Mouse (Mus musculus): ENCODE measurements around the gene Plekhg1. TPM values are rescaled to one million over a fixed set of nuclear protein-coding genes. Genes with fewer than 3 reads are reported as not detected.

Plekhg1 gene
- total and polyA plus RNA-seq, 2 experiments from 2014 or later = 6.8 to 14.8 TPM

GRCm38 (mm10) chr10:3920368-3921152 lies 180.4 kb downstream of the Plekhg1 start:
- ATAC-seq = peak; percentile 63; the same call in 1 of the 2 replicates
- no peaks in the 10 kb centered on the region for H3K9me3 ChIP-seq (ENCODE audit: low read length)

GRCm38 (mm10) chr10:3928008-3928545 lies 187.9 kb downstream of the Plekhg1 start:
- WGBS = 87% methylated on average over 4 of the region's 4 CpGs
- no peak overlapping the region for H3K4me2 ChIP-seq (ENCODE audit: low read depth, low read length)
- TF ChIP-seq CTCF (IDR thresholded peaks at IDR 0.05; ENCODE audit: low read depth) = no peak

More at GRCm38 (mm10) chr10:3920368-3921152, 180.4 kb downstream of the Plekhg1 start:
- Histone ChIP-seq H3K27ac (no peak overlapping the region), H3K4me1 (ENCODE audit: insufficient read depth, low read length) (no peaks in the 10 kb centered on the region), H3K36me3 (ENCODE audit: insufficient read depth, low read length) (no peaks in the 10 kb centered on the region), H3K27me3 (ENCODE audit: insufficient read depth, low read length) (no peaks in the 10 kb centered on the region), H3K4me2 (ENCODE audit: low read depth, low read length) (no peak overlapping the region), H3K4me3 (ENCODE audit: low read length) (no peak overlapping the region), H3K9ac (replicated peaks; ENCODE audit: low read length) (no peak overlapping the region)
- no peak for TF ChIP-seq CTCF (IDR thresholded peaks at IDR 0.05; ENCODE audit: low read depth)
- 57% methylated on average over 20 of the region's 20 CpGs for WGBS
- peak; percentile 53 for DNase-seq (ENCODE audit: low spot score)

GRCm38 (mm10) chr10:3931831-3932230 lies 191.7 kb downstream of the Plekhg1 start:
- Histone ChIP-seq H3K9ac (replicated peaks; ENCODE audit: low read length) (no peak overlapping the region), H3K4me2 (ENCODE audit: low read depth, low read length) (no peak overlapping the region), H3K4me1 (ENCODE audit: insufficient read depth, low read length) (no peaks in the 10 kb centered on the region), H3K4me3 (ENCODE audit: low read length) (no peak overlapping the region), H3K27me3 (ENCODE audit: insufficient read depth, low read length) (no peaks in the 10 kb centered on the region), H3K27ac (no peak overlapping the region), H3K36me3 (ENCODE audit: insufficient read depth, low read length) (no peaks in the 10 kb centered on the region), H3K9me3 (ENCODE audit: low read length) (no peaks in the 10 kb centered on the region)
- ATAC-seq = no peak
- no peak for DNase-seq (ENCODE audit: low spot score)
- no peak for TF ChIP-seq CTCF (IDR thresholded peaks at IDR 0.05; ENCODE audit: low read depth)

More at GRCm38 (mm10) chr10:3928008-3928545, 187.9 kb downstream of the Plekhg1 start:
- no peaks in the 10 kb centered on the region for H3K36me3 ChIP-seq (ENCODE audit: insufficient read depth, low read length)
- no peaks in the 10 kb centered on the region for H3K4me1 ChIP-seq (ENCODE audit: insufficient read depth, low read length)
- ATAC-seq (no peak), DNase-seq (ENCODE audit: low spot score) (no peak)
- no peak overlapping the region for H3K9ac ChIP-seq (replicated peaks; ENCODE audit: low read length)
- H3K27ac ChIP-seq = no peak overlapping the region
- H3K27me3 ChIP-seq (ENCODE audit: insufficient read depth, low read length) = no peaks in the 10 kb centered on the region
- H3K4me3 ChIP-seq (ENCODE audit: low read length) = no peak overlapping the region
- no peaks in the 10 kb centered on the region for H3K9me3 ChIP-seq (ENCODE audit: low read length)

GRCm38 (mm10) chr10:3933311-3933940 lies 193.3 kb downstream of the Plekhg1 start:
- Histone ChIP-seq H3K4me1 (ENCODE audit: insufficient read depth, low read length) (no peaks in the 10 kb centered on the region), H3K9me3 (ENCODE audit: low read length) (no peaks in the 10 kb centered on the region), H3K27me3 (ENCODE audit: insufficient read depth, low read length) (no peaks in the 10 kb centered on the region), H3K27ac (no peak overlapping the region), H3K9ac (replicated peaks; ENCODE audit: low read length) (no peak overlapping the region), H3K4me2 (ENCODE audit: low read depth, low read length) (no peak overlapping the region), H3K36me3 (ENCODE audit: insufficient read depth, low read length) (no peaks in the 10 kb centered on the region), H3K4me3 (ENCODE audit: low read length) (no peak overlapping the region)
- DNase-seq (ENCODE audit: low spot score) (no peak), ATAC-seq (no peak)
- 88% methylated on average over 12 of the region's 12 CpGs for WGBS
- TF ChIP-seq CTCF (IDR thresholded peaks at IDR 0.05; ENCODE audit: low read depth) = no peak

- no peaks in the 10 kb centered on the region for H3K27me3 ChIP-seq (ENCODE audit: insufficient read depth, low read length)
- DNase-seq (ENCODE audit: low spot score) = no peak
- no peak overlapping the region for H3K27ac ChIP-seq
- no peak for ATAC-seq
- H3K4me3 ChIP-seq (ENCODE audit: low read length) = no peak overlapping the region
- no peak overlapping the region for H3K9ac ChIP-seq (replicated peaks; ENCODE audit: low read length)
- no peaks in the 10 kb centered on the region; the same call in 1 of the 2 replicates for H3K36me3 ChIP-seq (ENCODE audit: insufficient read depth, low read length)
- no peaks in the 10 kb centered on the region for H3K4me1 ChIP-seq (ENCODE audit: insufficient read depth, low read length)
- no peaks in the 10 kb centered on the region for H3K9me3 ChIP-seq (ENCODE audit: low read length)
- H3K4me2 ChIP-seq (ENCODE audit: low read depth, low read length) = no peak overlapping the region
- no peak for TF ChIP-seq CTCF (IDR thresholded peaks at IDR 0.05; ENCODE audit: low read depth)
Observed at GRCm38 (mm10) chr10:3936864-3937263, 196.7 kb downstream of the Plekhg1 start.

GRCm38 (mm10) chr10:3939895-3940595 lies 199.9 kb downstream of the Plekhg1 start:
- TF ChIP-seq CTCF (IDR thresholded peaks at IDR 0.05; ENCODE audit: low read depth) = no peak
- WGBS = 87% methylated on average over 11 of the region's 11 CpGs
- Histone ChIP-seq H3K36me3 (ENCODE audit: insufficient read depth, low read length) (no peaks in the 10 kb centered on the region; the same call in 1 of the 2 replicates), H3K9ac (replicated peaks; ENCODE audit: low read length) (no peak overlapping the region), H3K9me3 (ENCODE audit: low read length) (no peaks in the 10 kb centered on the region), H3K4me3 (ENCODE audit: low read length) (no peak overlapping the region), H3K27me3 (ENCODE audit: insufficient read depth, low read length) (no peaks in the 10 kb centered on the region), H3K27ac (no peak overlapping the region), H3K4me2 (ENCODE audit: low read depth, low read length) (no peak overlapping the region), H3K4me1 (ENCODE audit: insufficient read depth, low read length) (no peaks in the 10 kb centered on the region)
- ATAC-seq (no peak), DNase-seq (ENCODE audit: low spot score) (no peak)

Data from hindbrain, postnatal 0 days (tissue).